Mouse (Mus musculus): ENCODE results near the gene Col2a1. TPM values are rescaled to one million over a fixed set of nuclear protein-coding genes. Genes with fewer than 3 reads are reported as not detected.

Col2a1 gene
- polyA plus RNA-seq, 1 experiment from 2014 or later, result 0.05 TPM

DNA sequence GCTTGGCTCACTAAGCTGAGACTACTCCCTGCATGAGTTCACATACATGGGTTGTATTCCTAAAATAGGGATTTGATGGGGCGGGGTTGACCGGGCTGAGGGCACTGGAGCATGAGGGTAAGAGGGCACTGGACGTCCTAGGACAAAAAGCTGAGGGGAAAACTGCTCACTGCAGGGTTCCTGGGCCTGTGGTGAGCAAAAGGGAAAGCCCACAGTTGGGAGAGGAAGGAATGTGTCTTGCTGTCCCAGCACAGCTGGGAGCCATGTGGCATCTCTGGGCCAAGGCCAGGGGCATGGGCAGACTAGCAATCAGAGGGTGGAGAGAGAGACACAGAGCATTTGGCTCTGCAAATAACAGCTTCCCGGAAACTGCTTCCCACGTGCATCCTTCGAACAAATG lies 65.9 kb downstream of the Col2a1 start:
- TF ChIP-seq EP300 (optimal IDR thresholded peaks at IDR 0.05), result no peak
- no peak for TF ChIP-seq CTCF (IDR thresholded peaks at IDR 0.05; ENCODE audit: low read depth)
- no peak overlapping the region for H3K4me2 ChIP-seq (replicated peaks; ENCODE audit: low read depth)
- DNase-seq (ENCODE audit: low spot score) (no peak), ATAC-seq (ENCODE audit: low FRiP score, low TSS enrichment) (no peak)
- H3K4me3 ChIP-seq (ENCODE audit: low read depth, low read length), result no peak overlapping the region
- no peaks in the 10 kb centered on the region for H3K4me1 ChIP-seq (replicated peaks; ENCODE audit: control insufficient read depth, insufficient read depth)
- WGBS, result 68% methylated on average over 6 of the region's 6 CpGs
- no peak overlapping the region for H3K27ac ChIP-seq (replicated peaks)
- no peaks in the 10 kb centered on the region for H3K36me3 ChIP-seq (ENCODE audit: control insufficient read depth, insufficient read depth, low read length)
- H3K9me3 ChIP-seq (ENCODE audit: control insufficient read depth, low read length), result no peaks in the 10 kb centered on the region
- H3K9ac ChIP-seq (ENCODE audit: low read length), result no peak overlapping the region
- H3K27me3 ChIP-seq (ENCODE audit: control insufficient read depth, insufficient read depth, low read length), result no peaks in the 10 kb centered on the region

DNA sequence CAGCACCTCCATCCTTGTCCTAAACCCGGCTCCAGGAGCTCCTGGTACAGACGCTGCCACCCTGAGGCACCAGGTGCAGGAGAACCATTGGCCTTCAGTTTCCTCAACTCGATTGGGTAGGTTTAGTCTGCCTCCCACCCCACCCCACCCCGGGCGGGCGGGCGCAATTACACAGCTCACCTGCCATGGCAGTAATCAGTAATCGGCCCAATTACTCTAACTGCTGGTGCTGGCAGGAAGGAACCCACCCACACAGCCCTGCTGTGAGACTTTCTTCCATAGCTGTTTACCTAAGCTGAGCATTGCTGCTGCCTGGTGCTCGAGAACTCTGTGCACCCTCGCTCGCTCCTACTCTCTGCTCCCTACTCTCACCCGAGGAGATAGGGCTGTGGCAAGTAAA lies 72.1 kb downstream of the Col2a1 start:
- H3K9ac ChIP-seq (ENCODE audit: low read length), result no peak overlapping the region

DNA sequence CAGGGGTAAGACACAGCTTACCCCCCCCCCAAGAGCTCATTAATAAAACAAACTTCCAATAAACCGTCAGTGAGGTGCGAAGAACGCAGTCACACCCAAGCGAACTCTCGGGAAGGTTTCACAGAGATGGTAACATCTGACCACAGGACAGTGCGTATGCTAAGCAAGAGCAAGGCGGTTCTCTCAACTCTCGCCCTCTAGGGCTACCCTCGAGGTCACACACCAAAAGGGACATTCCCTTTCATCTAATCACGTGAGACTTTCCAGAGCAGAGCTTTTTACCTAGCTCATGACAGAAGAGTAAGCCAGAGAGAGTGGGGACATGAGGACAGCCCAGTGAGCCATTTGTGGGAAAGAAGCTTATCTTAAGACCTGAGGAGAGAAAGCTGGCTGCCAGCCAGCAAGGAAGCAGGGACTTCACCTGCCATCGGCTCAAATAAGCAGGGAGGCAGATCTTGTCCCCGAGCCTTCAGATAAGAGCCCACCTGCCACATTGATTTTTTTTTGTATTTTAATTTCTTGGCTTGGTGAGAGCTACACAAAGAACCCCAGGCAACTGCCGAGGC lies 75.2 kb downstream of the Col2a1 start:
- no peak for TF ChIP-seq EP300 (optimal IDR thresholded peaks at IDR 0.05)
- no peak for TF ChIP-seq CTCF (IDR thresholded peaks at IDR 0.05; ENCODE audit: low read depth)
- DNase-seq (ENCODE audit: low spot score), result peak; percentile 39
- no peaks in the 10 kb centered on the region for H3K36me3 ChIP-seq (ENCODE audit: control insufficient read depth, insufficient read depth, low read length)
- no peak overlapping the region for H3K4me2 ChIP-seq (replicated peaks; ENCODE audit: low read depth)
- no peak overlapping the region for H3K9ac ChIP-seq (ENCODE audit: low read length)
- no peaks in the 10 kb centered on the region for H3K4me1 ChIP-seq (replicated peaks; ENCODE audit: control insufficient read depth, insufficient read depth)
- ATAC-seq (ENCODE audit: low FRiP score, low TSS enrichment), result no peak
- WGBS, result 32% methylated on average over 13 of the region's 13 CpGs
- H3K4me3 ChIP-seq (ENCODE audit: low read depth, low read length), result no peak overlapping the region
- H3K27me3 ChIP-seq (ENCODE audit: control insufficient read depth, insufficient read depth, low read length), result no peaks in the 10 kb centered on the region
- H3K27ac ChIP-seq (replicated peaks), result no peak overlapping the region
- H3K9me3 ChIP-seq (ENCODE audit: control insufficient read depth, low read length), result no peaks in the 10 kb centered on the region

More for the DNA sequence above, 72.1 kb downstream of the Col2a1 start:
- Histone ChIP-seq H3K4me2 (replicated peaks; ENCODE audit: low read depth) (no peak overlapping the region), H3K4me1 (replicated peaks; ENCODE audit: control insufficient read depth, insufficient read depth) (no peaks in the 10 kb centered on the region), H3K4me3 (ENCODE audit: low read depth, low read length) (no peak overlapping the region), H3K27me3 (ENCODE audit: control insufficient read depth, insufficient read depth, low read length) (no peaks in the 10 kb centered on the region), H3K27ac (replicated peaks) (no peak overlapping the region), H3K9me3 (ENCODE audit: control insufficient read depth, low read length) (no peaks in the 10 kb centered on the region), H3K36me3 (ENCODE audit: control insufficient read depth, insufficient read depth, low read length) (no peaks in the 10 kb centered on the region)
- 82% methylated on average over 12 of the region's 12 CpGs for WGBS
- TF ChIP-seq EP300 (optimal IDR thresholded peaks at IDR 0.05), result no peak
- no peak for TF ChIP-seq CTCF (IDR thresholded peaks at IDR 0.05; ENCODE audit: low read depth)
- ATAC-seq (ENCODE audit: low FRiP score, low TSS enrichment) (no peak), DNase-seq (ENCODE audit: low spot score) (no peak)

DNA sequence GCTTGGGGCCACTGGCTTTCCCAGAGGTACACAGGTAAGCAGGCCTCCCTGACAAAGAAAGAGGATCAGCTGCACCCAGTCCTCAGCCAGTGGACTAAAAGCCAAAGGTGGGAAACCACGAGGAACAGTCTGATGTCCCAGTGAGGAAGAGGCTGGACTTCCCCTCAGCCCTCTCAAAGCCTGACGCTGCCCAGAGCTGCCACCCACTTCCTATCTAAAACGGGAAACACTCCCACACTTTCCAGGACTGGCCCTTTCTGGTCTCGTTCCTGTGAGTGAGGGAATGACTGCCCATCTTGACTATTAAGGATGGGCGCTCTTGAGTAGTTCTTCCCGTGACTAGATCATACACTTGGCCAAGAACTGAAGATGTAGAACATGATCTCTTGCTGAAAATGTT lies 76.7 kb downstream of the Col2a1 start:
- no peaks in the 10 kb centered on the region for H3K9me3 ChIP-seq (ENCODE audit: control insufficient read depth, low read length)
- no peak overlapping the region for H3K27ac ChIP-seq (replicated peaks)
- H3K36me3 ChIP-seq (ENCODE audit: control insufficient read depth, insufficient read depth, low read length), result no peaks in the 10 kb centered on the region
- H3K4me1 ChIP-seq (replicated peaks; ENCODE audit: control insufficient read depth, insufficient read depth), result no peaks in the 10 kb centered on the region
- ATAC-seq (ENCODE audit: low FRiP score, low TSS enrichment) (no peak), DNase-seq (ENCODE audit: low spot score) (no peak)
- TF ChIP-seq CTCF (IDR thresholded peaks at IDR 0.05; ENCODE audit: low read depth) (no peak), EP300 (optimal IDR thresholded peaks at IDR 0.05) (no peak)
- 62% methylated on average over 6 of the region's 6 CpGs for WGBS
- H3K4me3 ChIP-seq (ENCODE audit: low read depth, low read length), result no peak overlapping the region
- no peaks in the 10 kb centered on the region for H3K27me3 ChIP-seq (ENCODE audit: control insufficient read depth, insufficient read depth, low read length)
- no peak overlapping the region for H3K9ac ChIP-seq (ENCODE audit: low read length)
- H3K4me2 ChIP-seq (replicated peaks; ENCODE audit: low read depth), result no peak overlapping the region

DNA sequence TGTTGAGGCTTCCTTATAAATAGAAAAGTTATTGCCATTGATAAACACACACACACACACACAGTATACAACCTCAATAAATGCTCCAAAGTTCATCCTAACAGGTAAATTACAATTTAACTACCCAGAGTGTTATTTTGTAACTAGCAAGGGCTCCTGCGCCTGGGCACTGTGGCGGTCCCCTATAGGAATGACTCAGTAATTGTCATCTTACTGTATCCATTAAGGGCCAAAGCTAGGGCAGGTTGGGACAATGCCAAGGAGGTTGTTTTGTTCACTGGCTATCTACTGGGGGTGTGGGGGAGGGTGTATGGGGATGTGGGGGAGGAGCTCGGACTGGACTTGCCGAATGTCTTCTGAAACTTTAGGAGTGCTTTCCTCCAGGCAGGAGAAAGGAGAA lies 77.5 kb downstream of the Col2a1 start:
- H3K27ac ChIP-seq (replicated peaks), result no peak overlapping the region

More for the DNA sequence above, 77.5 kb downstream of the Col2a1 start:
- Histone ChIP-seq H3K4me3 (ENCODE audit: low read depth, low read length) (no peak overlapping the region), H3K9ac (ENCODE audit: low read length) (no peak overlapping the region), H3K4me1 (replicated peaks; ENCODE audit: control insufficient read depth, insufficient read depth) (no peaks in the 10 kb centered on the region), H3K4me2 (replicated peaks; ENCODE audit: low read depth) (no peak overlapping the region), H3K9me3 (ENCODE audit: control insufficient read depth, low read length) (no peaks in the 10 kb centered on the region), H3K27me3 (ENCODE audit: control insufficient read depth, insufficient read depth, low read length) (no peaks in the 10 kb centered on the region), H3K36me3 (ENCODE audit: control insufficient read depth, insufficient read depth, low read length) (no peaks in the 10 kb centered on the region)
- ATAC-seq (ENCODE audit: low FRiP score, low TSS enrichment) (no peak), DNase-seq (ENCODE audit: low spot score) (no peak)
- no peak for TF ChIP-seq EP300 (optimal IDR thresholded peaks at IDR 0.05)
- no peak for TF ChIP-seq CTCF (IDR thresholded peaks at IDR 0.05; ENCODE audit: low read depth)
- 58% methylated on average over 4 of the region's 4 CpGs for WGBS

Other genes starting within 250 kb of the Col2a1 start
- gene Rapgef3, start 236.7 kb downstream of the Col2a1 start, polyA plus RNA-seq (2015; fragmentation: Nextera tagmentation; extraction: Ambion mirVana), result 3.2 and 4.2 TPM in 2 replicates
- gene Slc48a1, start 226.2 kb downstream of the Col2a1 start, polyA plus RNA-seq (2015; fragmentation: Nextera tagmentation; extraction: Ambion mirVana), result 36.7 and 40.7 TPM in 2 replicates
- gene Hdac7, start 160.2 kb downstream of the Col2a1 start, polyA plus RNA-seq (2015; fragmentation: Nextera tagmentation; extraction: Ambion mirVana), result 8.0 and 9.4 TPM in 2 replicates
- 1.4 and 1.5 TPM in 2 replicates for gene Vdr, start 94.1 kb downstream of the Col2a1 start, polyA plus RNA-seq (2015; fragmentation: Nextera tagmentation; extraction: Ambion mirVana)
- gene Tmem106c, start 40.5 kb downstream of the Col2a1 start, polyA plus RNA-seq (2015; fragmentation: Nextera tagmentation; extraction: Ambion mirVana), result 33.1 and 39.8 TPM in 2 replicates
- gene Pfkm, start 87.9 kb upstream of the Col2a1 start, polyA plus RNA-seq (2015; fragmentation: Nextera tagmentation; extraction: Ambion mirVana), result 15.5 and 16.7 TPM in 2 replicates
- 10.0 and 10.8 TPM in 2 replicates for gene Senp1, start 89.0 kb upstream of the Col2a1 start, polyA plus RNA-seq (2015; fragmentation: Nextera tagmentation; extraction: Ambion mirVana)
- gene Asb8, start 160.9 kb upstream of the Col2a1 start, polyA plus RNA-seq (2015; fragmentation: Nextera tagmentation; extraction: Ambion mirVana), result 31.3 and 31.9 TPM in 2 replicates
- 0.92 and 0.95 TPM in 2 replicates for gene Ccdc184, start 162.5 kb upstream of the Col2a1 start, polyA plus RNA-seq (2015; fragmentation: Nextera tagmentation; extraction: Ambion mirVana)
- gene Olfr288, start 190.8 kb upstream of the Col2a1 start, polyA plus RNA-seq (2015; fragmentation: Nextera tagmentation; extraction: Ambion mirVana), result not detected in 2 replicates
- gene Gm44579, start 216.3 kb upstream of the Col2a1 start, polyA plus RNA-seq (2015; fragmentation: Nextera tagmentation; extraction: Ambion mirVana), result not detected in 2 replicates
- gene Olfr287, start 216.4 kb upstream of the Col2a1 start, polyA plus RNA-seq (2015; fragmentation: Nextera tagmentation; extraction: Ambion mirVana), result not detected in 2 replicates
- gene Olfr286, start 229.8 kb upstream of the Col2a1 start, polyA plus RNA-seq (2015; fragmentation: Nextera tagmentation; extraction: Ambion mirVana), result not detected in 2 replicates

All from stomach, postnatal 0 days (tissue).